Mouse (Mus musculus) embryonic facial prominence, embryonic 14.5 days (tissue): ENCODE measurements around the gene Pigl. TPM values are rescaled to one million over a fixed set of nuclear protein-coding genes. Genes with fewer than 3 reads are reported as not detected.

Experiments
- ATAC-seq: fragments of 200-750 bp; cut with Nextera tagmentation; 2 replicates; pipeline ENCODE4 v1.8.0; 2017; ENCODE audit warnings: low read depth, moderate number of reproducible peaks, moderate TSS enrichment
- DNase-seq: peaks from one replicate; pipeline ENCODE4 v3.0.0-alpha.2; 2015; ENCODE audit warnings: low spot score
- H3K27ac ChIP-seq: fragments of 300-500 bp; sonication (generic); replicated peaks from 2 replicates; pipeline ENCODE4 v1.5.1; 2014; ENCODE audit warnings: low read depth, mild to moderate bottlenecking, low read length, moderate library complexity
- H3K27me3 ChIP-seq: fragments of 300-500 bp; sonication (generic); replicated peaks from 2 replicates; pipeline ENCODE4 v1.6.1; 2014; ENCODE audit warnings: low read length; ENCODE audit not compliant: control insufficient read depth, insufficient read depth
- H3K36me3 ChIP-seq: fragments of 300-500 bp; sonication (generic); 2 replicates; pipeline ENCODE4 v1.6.1; 2014; ENCODE audit warnings: low read length, mixed read lengths; ENCODE audit not compliant: control insufficient read depth, insufficient read depth
- H3K4me1 ChIP-seq: fragments of 300-500 bp; sonication (generic); 2 replicates; pipeline ENCODE4 v1.6.1; 2014; ENCODE audit warnings: antibody characterized with exemption, low read length; ENCODE audit not compliant: control insufficient read depth, insufficient read depth
- H3K4me2 ChIP-seq: fragments of 300-500 bp; sonication (generic); 2 replicates; pipeline ENCODE4 v1.6.1; 2014; ENCODE audit warnings: low read depth, mild to moderate bottlenecking, low read length, moderate library complexity, mixed read lengths
- H3K4me3 ChIP-seq: fragments of 300-500 bp; sonication (generic); 2 replicates; pipeline ENCODE4 v1.5.1; 2014; ENCODE audit warnings: low read depth, mild to moderate bottlenecking, low read length
- H3K9ac ChIP-seq: fragments of 300-500 bp; sonication (generic); 2 replicates; pipeline ENCODE4 v1.6.1; 2014; ENCODE audit warnings: low read depth, mild to moderate bottlenecking, low read length, moderate library complexity, mixed read lengths
- H3K9me3 ChIP-seq: fragments of 300-500 bp; sonication (generic); 2 replicates; pipeline ENCODE4 v1.6.1; 2016; ENCODE audit warnings: low read length; ENCODE audit not compliant: control insufficient read depth
- WGBS: fragments of 180-500 bp; shearing (Covaris S2); extraction: QIAGEN DNeasy Blood & Tissue Kit; methylation state at CpG from one replicate; pipeline ENCODE4 v1.1.7; 2014; 5-methylcytosine and 5-hydroxymethylcytosine counted together
- polyA plus RNA-seq: library from polyadenylated mRNA; unstranded; fragments of >200 nt; fragmentation: Nextera tagmentation; extraction: Ambion mirVana; gene quantifications from 2 replicates; pipeline ENCODE4 v1.2.1, GENCODE M21; 2014

Gene Pigl
- polyA plus RNA-seq, 1 experiment from 2014 or later: 6.6 TPM

GRCm38 (mm10) chr11:62512529-62513080 lies 54.3 kb downstream of the Pigl start:
- H3K27me3 ChIP-seq: no peaks in the 10 kb centered on the region
- no peak overlapping the region for H3K4me3 ChIP-seq
- H3K9ac ChIP-seq: no peak overlapping the region
- no peak overlapping the region for H3K27ac ChIP-seq
- no peaks in the 10 kb centered on the region for H3K9me3 ChIP-seq
- H3K36me3 ChIP-seq: no peaks in the 10 kb centered on the region
- H3K4me1 ChIP-seq: no peaks in the 10 kb centered on the region
- H3K4me2 ChIP-seq: no peak overlapping the region
- whole genome bisulfite sequencing: 87% methylated on average over 8 of the region's 8 CpGs
- ATAC-seq: no peak
- DNase-seq: no peak

GRCm38 (mm10) chr11:62513311-62513710 lies 55.1 kb downstream of the Pigl start:
- Histone ChIP-seq H3K4me1 (no peaks in the 10 kb centered on the region), H3K36me3 (no peaks in the 10 kb centered on the region), H3K27me3 (no peaks in the 10 kb centered on the region), H3K4me3 (no peak overlapping the region), H3K9me3 (no peaks in the 10 kb centered on the region), H3K9ac (no peak overlapping the region), H3K4me2 (no peak overlapping the region), H3K27ac (no peak overlapping the region)
- no peak for ATAC-seq
- 78% methylated on average over 6 of the region's 6 CpGs for WGBS
- no peak for DNase-seq

DNA sequence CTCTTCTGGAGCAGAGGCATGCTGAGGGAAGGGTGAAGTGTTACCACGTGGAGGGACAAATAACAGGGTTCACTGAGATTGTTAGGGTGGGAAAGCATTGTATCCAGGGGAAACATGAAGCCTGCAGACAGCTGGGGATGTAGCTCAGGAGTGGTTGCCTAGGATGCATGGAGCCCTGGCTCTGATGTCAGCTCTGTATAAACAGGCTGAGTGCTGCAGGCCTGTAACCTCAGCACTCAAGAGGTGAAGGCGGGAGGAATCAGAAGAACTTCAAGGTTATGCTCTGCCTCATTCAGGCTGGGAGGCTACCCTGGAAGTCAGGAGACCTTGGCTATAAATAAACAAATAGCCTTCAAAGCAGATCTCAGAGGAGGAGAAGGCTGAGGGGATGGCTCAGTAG lies 60.7 kb downstream of the Pigl start:
- Histone ChIP-seq H3K4me1 (peaks cover 3% of the 10 kb centered on the region; the same call in 1 of the 2 replicates), H3K4me3 (no peak overlapping the region), H3K9me3 (no peaks in the 10 kb centered on the region), H3K36me3 (no peaks in the 10 kb centered on the region), H3K27ac (no peak overlapping the region), H3K4me2 (no peak overlapping the region), H3K9ac (no peak overlapping the region), H3K27me3 (no peaks in the 10 kb centered on the region)
- WGBS: 24% methylated on average over 2 of the region's 2 CpGs
- DNase-seq (peak; percentile 50), ATAC-seq (no peak)

DNA sequence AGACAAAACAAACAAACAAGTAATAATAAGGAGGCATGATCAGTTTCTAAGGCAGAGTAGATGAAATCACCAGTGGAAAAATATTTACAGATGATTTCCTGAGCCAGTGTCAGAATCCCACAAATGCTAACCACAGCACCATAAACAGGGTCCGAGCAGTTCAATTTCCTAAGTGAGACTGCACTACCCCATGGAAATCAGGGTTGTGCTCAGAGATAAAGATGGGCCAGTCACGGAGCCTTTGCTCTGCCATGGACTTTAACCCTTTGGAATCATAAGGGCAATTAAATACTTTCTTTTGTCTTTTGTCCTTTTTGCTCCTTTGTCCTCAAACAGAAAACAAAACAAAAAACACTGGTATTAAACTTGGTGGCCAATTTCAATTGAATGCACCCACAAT lies 64.0 kb downstream of the Pigl start:
- WGBS: 69% methylated on average over 2 of the region's 2 CpGs
- Histone ChIP-seq H3K9ac (no peak overlapping the region), H3K4me2 (no peak overlapping the region), H3K27ac (no peak overlapping the region), H3K4me1 (peaks cover 8% of the 10 kb centered on the region; the same call in 1 of the 2 replicates), H3K9me3 (no peaks in the 10 kb centered on the region), H3K4me3 (no peak overlapping the region), H3K27me3 (no peaks in the 10 kb centered on the region), H3K36me3 (peaks cover 6% of the 10 kb centered on the region; the same call in 1 of the 2 replicates)
- ATAC-seq (no peak), DNase-seq (no peak)

- DNase-seq: no peak
- no peak for ATAC-seq
- no peak overlapping the region for H3K9ac ChIP-seq
- peaks cover 10% of the 10 kb centered on the region; the same call in 1 of the 2 replicates for H3K27me3 ChIP-seq
- H3K27ac ChIP-seq: no peak overlapping the region
- no peaks in the 10 kb centered on the region for H3K4me1 ChIP-seq
- 0 out of 2 replicates have a peak, but pooled peaks cover 5% of the 10 kb centered on the region for H3K36me3 ChIP-seq
- WGBS: 69% methylated on average over 8 of the region's 8 CpGs
- no peaks in the 10 kb centered on the region for H3K9me3 ChIP-seq
- peak overlapping the region; percentile 82; the same call in 1 of the 2 replicates for H3K4me3 ChIP-seq
- H3K4me2 ChIP-seq: peak overlapping the region; percentile 91
Measured at GRCm38 (mm10) chr11:62537089-62537488, 78.8 kb downstream of the Pigl start.

GRCm38 (mm10) chr11:62537590-62537989 lies 79.3 kb downstream of the Pigl start:
- H3K4me3 ChIP-seq: peak overlapping the region; percentile 82
- DNase-seq: peak; percentile 14
- 0 out of 2 replicates have a peak, but pooled peaks cover 5% of the 10 kb centered on the region for H3K36me3 ChIP-seq
- no peaks in the 10 kb centered on the region for H3K4me1 ChIP-seq
- ATAC-seq: no peak
- WGBS: 31% methylated on average over 7 of the region's 7 CpGs
- no peaks in the 10 kb centered on the region for H3K9me3 ChIP-seq
- H3K4me2 ChIP-seq: peak overlapping the region; percentile 91
- H3K27ac ChIP-seq: no peak overlapping the region
- H3K9ac ChIP-seq: 0 out of 2 replicates have a peak overlapping the region, but pooled peaks have one; percentile 20
- H3K27me3 ChIP-seq: peaks cover 10% of the 10 kb centered on the region; the same call in 1 of the 2 replicates

- Histone ChIP-seq H3K4me2 (peak overlapping the region; percentile 91), H3K36me3 (0 out of 2 replicates have a peak, but pooled peaks cover 2% of the 10 kb centered on the region), H3K9ac (peak overlapping the region; percentile 92), H3K27ac (peak overlapping the region; percentile 44), H3K4me3 (peak overlapping the region; percentile 82), H3K4me1 (no peaks in the 10 kb centered on the region), H3K27me3 (peaks cover 10% of the 10 kb centered on the region; the same call in 1 of the 2 replicates), H3K9me3 (no peaks in the 10 kb centered on the region)
- peak; percentile 61 for DNase-seq
- ATAC-seq: peak; percentile 83
- WGBS: 0% methylated on average over 50 of the region's 73 CpGs
Measured at GRCm38 (mm10) chr11:62538321-62539088, 80.2 kb downstream of the Pigl start.

GRCm38 (mm10) chr11:62539089-62539890 lies 81.0 kb downstream of the Pigl start, which contains the start of gene Cenpv:
Cenpv (minus strand) TSS chr11:62539261.
- H3K27ac ChIP-seq: peak within 1 kb of the TSS; percentile 44
- peak; percentile 77 for ATAC-seq

More at GRCm38 (mm10) chr11:62539089-62539890, 81.0 kb downstream of the Pigl start, which contains the start of gene Cenpv:
- WGBS: 7% methylated on average over 30 of the region's 57 CpGs
- no peaks in the 10 kb centered on the region for H3K36me3 ChIP-seq
- H3K4me3 ChIP-seq: peak within 1 kb of the TSS; percentile 82
- peak; percentile 70 for DNase-seq
- peak within 1 kb of the TSS; percentile 92 for H3K9ac ChIP-seq
- peak within 1 kb of the TSS; percentile 91 for H3K4me2 ChIP-seq
- no peaks in the 10 kb centered on the region for H3K9me3 ChIP-seq
- H3K27me3 ChIP-seq: peaks cover 10% of the 10 kb centered on the region; the same call in 1 of the 2 replicates
- H3K4me1 ChIP-seq: no peaks in the 10 kb centered on the region
